Mouse (Mus musculus): ENCODE measurements around the gene Foxn3.
"Not testable (repeated sequence)": the region's sequence is repeated elsewhere in the genome, so short reads cannot be mapped to it uniquely, and the experiment has no call there.

Foxn3 gene

DNA sequence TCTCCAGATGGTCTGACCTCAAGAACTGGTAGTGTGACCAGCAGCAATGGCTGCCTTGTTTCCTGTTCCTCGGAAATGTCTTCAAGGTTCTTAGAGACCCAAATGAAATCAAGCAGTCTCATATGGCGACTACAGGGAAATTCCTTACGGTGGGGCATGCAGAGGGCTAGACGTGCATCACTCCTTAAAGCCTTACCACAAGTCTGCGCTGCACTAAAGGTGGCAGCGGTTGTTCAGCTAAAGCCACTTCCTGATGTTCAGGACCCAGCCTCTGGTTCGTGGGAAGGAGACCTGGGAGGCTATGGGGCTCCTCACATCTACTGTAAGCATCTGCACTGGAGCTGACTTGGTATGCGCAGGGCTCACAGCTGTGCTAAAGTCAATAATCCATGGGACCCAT, 357.6 kb downstream of the Foxn3 start:
- no peak for DNase-seq

DNA sequence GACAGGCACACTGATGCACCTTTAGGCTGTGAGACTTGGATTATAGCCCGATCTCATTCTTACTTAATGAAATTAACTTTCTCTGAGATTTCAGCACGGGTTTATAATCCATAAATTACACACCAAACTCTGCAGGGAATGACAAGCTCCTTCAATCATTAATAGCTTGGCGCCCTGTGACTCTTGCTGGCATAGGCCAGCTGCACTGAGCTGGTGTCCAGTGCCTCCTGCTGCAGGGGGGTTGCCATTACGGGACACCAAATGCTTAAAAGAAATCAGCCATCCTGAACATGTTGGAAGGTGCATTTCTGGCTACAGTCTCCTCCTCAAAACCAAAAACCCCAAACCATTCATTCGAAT, 364.3 kb downstream of the Foxn3 start:
- DNase-seq, result no peak

DNA sequence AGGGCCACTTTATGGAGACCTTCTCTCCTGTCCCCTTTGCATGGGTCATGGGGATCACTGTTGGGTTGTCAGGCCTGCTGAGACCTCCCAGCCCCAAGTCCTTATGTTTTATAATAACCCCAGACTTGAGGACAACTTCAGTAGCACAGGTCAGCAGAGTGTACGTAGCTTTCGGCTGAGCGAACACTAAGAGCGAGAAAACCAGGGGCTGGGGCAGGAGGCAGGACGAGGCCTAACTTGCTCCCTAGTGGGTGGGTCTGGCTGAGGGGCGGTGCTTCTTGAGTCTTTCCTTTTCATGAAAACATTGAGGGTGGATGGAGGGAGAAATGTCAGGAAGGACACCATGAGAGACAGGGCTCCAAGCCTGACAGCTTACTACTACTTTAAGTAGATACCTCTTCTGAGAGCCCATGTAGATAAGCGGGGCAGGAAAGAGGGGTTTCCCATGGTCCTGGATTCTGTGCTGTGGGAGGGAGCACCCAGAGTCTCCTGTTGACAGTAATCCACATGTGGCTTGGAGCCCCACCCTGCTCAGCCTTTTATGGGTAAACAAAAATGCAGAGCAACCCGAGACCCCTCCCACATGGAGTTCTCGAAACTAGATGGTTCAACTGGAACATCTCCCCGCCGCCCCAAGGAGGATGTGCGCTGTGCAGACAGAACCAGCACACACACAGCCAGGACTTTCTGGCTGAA, 364.8 kb downstream of the Foxn3 start:
- DNase-seq, result no peak

DNA sequence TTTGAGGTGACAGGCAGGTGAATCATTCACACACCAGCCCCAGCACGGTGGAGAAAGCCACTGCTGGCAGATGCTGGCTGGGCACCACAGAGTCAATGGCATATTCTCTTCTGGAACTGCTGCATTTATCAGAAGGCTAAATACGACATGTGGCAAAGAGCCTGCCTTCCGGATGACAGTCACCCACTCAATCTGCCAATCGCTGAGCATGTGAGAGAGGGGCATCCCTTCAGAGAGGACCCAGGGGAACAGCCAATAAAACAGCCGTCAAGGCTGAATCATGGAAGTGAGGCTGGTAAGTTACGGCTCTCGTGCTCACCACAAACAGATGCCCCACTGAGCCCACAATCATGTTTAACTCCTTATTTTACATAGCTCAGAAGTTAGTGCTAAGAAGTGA, 366.4 kb downstream of the Foxn3 start:
- DNase-seq, result no peak

DNA sequence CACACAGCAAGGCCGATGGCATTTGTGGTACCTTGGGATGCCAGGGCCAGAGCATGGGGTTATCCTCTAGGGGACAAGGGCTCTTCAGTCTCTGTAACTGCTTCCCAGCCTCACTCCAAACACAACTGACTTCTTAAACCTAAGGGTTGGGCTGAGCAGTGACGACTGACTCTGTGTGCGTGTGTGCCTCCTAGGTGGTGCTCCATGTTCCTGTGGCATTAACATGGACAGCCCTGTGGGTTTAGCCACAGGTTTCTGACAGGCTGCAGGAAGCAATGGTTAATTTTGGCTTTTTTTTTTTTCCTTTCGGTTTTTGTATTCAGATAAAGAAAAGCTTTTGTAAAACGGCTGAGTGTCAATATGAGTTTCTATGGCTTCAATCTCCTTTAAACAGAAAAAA, 367.7 kb downstream of the Foxn3 start:
- DNase-seq, result no peak

DNA sequence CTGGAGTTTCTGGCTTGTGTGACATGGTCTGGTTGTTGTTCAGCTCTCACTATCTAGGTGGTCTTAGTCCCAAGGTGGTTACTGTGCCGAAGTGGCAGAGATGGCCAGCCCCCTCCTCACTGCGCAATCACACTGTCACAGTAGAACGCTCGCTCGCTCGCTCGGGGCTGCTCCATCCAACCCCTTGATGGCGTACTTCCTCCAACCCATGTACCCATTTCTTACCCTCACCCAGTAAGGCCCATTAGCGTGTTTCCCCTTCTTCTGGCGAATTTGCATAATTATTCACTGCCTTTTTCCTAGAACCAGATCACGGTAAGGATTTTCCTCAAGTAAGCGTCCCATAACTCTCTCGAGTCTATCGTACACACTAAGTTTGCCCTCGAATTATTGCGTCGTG, 369.3 kb downstream of the Foxn3 start:
- DNase-seq, result not testable (repeated sequence)

DNA sequence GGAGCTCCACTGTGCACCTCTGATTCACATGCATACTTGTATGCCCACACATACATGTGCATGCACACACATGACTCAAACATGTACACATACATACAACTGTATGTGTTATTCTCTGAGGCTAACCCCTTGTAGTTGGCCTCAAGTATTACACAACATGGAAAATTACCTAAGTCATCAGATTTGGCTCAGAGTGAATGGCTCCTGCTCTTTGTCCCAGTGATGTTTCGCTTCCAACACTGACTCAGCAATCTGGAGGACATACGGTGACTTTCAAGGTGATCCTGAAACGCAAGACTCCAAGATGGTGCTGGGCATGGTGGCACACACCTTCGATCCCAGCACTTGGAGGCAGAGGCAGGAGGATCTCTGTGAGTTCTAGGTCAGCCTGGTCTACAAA, 375.7 kb downstream of the Foxn3 start:
- no peak for DNase-seq

DNA sequence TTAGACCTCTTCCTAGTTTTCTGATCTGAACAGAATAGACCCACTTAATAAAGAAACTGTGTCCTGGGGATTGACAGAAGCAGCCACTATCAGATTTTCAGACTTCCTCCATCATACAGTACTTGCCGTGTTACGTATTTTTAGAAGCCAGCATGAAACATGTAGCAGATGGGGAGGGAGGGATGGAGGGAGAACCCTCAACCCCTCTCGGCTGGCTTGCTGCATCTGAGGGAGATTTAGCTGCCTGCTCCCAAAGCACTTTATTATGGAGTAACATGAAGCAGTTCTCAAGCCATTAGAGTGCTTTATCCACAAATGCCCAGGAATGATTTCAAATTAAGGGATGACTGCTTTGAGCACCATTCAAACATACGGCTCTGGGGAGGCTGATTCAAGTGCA, 377.1 kb downstream of the Foxn3 start:
- no peak for DNase-seq

DNA sequence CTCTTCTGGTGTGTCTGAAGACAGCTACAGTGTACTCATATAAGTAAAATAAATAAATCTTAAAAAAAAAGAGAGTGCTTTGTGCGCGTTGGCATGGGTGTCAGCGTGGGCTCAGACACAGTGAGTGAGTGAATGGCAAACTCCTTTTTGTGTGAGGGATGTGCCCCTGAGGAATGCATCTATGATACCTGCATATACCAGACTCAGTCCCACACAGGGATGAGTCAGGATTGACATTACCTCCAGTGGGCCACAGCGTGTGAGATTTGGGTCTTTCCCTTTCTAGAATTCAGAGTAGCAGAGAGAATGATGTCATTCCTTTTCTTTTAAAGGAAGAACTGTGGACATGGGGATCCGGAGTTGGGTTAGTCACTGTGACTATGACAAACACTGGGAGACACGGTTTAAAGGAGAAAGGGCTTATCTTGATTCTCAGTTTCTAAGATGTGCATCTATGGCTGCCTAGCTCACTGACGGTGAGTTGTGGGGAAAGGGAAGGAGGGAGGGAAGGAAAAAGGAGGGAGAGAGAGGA, 380.1 kb downstream of the Foxn3 start:
- no peak for DNase-seq

DNA sequence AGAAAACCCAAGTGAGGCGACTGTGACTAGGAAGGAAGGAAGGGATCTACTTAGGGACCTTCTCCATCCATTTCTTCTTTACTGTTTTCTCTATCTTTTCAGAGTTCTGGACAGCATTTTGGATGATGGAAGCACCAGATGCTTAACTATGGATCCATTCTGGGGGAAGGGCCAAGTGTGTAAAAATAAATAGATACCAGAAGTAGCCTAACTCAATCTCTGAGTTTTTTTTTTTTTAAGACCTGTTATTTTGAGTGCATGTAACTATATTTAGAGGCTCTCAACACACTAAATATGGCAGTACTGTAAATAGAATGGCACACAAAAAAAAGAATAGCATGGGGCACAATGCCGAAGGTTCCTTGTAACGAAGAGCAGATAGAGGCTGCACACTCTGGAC, 381.0 kb downstream of the Foxn3 start:
- DNase-seq, result no peak

DNA sequence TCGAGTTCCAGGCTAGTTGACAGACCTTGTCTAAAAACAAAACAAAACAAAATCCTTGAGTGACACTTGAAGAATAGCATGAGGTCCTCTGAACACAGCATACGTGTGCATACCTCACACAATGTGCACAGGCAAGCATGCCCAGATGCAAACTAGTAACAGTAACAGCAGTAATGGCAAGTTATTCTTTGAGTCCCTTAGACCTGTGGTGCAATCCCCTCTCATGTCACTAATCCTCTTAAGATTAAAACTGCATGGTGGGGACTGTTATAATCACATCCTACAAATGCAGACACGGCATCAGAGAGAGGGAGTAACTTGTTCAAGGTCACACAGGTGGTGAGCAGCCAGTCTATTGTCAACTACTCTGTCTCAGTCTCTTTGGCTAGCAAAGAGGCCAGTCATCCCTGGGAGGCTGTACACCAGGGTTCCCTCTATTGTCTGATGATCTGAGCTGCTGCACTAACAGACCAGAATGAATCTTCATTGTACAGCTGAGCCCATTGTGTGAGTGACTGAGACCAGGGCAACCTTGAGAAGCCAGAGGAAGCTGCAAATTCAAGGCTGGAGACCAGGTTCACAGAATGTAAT, 383.1 kb downstream of the Foxn3 start:
- no peak for DNase-seq

DNA sequence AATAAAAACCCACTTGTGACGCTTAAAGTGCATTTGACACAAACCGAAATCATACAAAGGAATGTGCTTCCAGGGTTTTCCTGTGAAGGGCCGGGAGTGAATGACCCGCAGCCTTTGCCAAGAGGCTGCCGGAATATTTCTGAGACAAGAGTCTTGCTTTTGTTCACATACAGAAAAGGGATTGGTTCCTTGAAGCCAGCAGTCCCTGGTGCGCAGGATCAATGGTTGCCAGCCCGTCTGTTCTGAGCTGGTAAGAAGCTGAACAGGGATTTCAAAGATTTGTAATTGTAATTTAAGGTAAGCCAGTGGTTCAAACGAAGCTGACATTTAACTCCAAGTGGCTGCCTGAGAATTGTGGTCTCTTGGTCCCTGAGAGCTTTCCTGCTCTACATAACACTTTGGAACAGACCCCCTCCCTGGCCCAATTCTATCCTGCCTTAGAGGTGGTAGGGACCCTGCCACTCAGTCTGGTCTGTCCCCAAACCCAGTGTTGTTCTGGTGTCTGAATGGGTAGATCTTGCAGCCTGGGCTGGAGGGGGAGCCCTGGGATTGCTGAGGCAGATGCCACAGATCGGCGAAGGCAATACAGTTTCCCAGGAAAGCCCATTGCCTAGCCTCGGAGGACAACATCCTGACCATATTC, 388.3 kb downstream of the Foxn3 start:
- no peak for DNase-seq

DNA sequence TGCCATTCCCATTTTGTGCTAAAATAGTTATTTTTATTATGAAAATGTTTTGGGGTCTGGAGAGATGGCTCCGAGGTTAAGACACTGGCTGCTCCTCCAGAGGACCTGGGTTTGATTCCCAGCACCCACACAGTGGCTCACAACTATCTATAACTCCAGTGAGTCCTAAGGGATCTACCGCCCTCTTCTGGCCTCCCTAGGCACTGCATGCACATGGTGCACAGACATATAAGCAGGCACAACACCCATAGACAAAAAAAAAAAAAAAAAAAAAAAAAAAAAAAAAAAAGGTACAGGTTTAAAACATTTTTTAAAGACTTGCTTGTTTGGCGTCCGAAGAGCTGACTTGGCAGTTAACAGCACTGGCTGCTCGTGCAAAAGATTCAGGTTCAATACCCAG, 391.2 kb downstream of the Foxn3 start:
- DNase-seq, result no peak

DNA sequence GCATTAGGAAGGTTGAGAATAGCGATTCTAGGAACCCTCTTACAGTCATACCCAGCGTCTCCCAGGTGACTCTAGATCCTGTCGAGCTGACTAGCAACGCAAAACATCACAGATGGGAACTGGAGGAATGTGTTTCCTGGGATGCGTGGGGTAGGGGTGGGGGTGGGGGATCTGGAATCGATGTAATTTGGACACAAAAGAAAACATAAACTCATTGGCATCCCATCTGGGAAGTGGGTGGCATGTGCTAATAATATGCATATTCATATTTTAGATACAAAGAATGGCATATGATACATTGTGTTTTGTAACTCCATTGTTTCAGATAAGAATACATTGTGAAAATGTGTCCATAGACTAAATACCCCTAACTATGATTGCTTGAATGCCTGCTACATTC, 393.5 kb downstream of the Foxn3 start:
- no peak for DNase-seq

DNA sequence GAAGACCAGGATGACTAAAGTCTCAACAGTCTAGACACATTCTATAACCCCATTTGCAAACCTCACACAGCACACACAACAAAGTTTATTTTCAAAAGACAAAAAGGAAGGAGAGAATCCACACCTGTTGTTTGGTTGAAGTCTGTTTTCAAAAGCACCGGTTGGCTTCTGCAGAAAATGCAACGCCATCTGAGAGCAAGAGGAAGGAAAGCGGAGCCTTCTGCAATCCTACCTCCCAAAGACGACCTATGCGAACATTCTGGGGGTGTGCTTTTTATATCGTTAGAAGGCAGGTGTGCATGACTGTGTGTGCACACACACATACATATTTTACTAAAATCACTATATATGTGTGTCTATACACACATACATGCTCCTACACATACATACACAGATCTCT, 397.3 kb downstream of the Foxn3 start:
- DNase-seq, result no peak

DNA sequence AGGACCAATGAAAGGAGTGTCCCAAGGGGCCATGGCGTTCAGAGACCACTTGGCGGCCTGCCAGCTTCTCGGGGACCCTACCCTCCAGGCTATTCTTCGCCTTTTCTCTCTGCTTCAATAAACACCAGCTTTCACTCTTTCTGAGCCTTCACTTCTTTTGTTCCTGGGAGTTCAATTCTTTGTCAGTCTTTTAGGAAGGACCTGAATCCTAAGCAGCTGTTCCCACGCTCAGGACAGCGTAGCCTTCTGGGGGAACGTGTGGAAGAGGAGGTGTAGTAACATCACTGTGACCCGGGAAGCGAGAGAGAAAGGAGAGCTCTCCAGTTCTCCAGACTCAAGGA, 400.1 kb downstream of the Foxn3 start:
- no peak for DNase-seq

DNA sequence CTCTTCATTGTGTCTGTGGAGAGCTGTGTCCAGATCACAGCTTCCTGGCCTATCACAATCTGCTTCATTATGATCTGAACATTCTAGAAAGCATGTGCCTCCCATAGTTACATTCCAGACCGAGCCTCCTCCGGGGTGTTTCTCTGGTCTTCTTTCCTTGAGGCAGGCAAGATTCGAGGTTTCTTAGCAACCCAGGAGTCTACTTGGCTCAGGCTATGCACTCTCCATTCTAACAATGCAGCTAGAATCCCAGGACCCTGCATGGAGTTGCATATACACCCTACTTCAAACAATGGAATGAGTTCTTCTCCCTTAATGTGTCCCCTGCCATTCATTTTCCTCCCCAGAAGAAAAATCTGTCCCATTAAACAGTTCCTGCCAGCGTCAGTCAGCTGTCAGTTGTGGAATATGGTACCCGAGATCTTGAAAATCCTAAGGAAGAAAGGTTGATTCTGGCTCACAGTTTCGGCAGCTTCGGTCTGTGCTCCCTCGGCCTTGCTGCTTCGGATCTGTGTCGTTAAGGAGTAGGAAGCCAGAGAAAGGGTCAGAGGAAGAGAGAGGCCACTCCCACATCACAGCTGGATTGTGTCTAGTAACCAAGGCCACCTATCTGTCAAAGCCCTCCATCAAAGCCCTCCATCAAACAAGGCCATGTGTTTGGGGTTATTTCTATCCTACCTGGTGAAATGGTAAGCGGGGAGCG, 400.6 kb downstream of the Foxn3 start:
- DNase-seq, result no peak

DNA sequence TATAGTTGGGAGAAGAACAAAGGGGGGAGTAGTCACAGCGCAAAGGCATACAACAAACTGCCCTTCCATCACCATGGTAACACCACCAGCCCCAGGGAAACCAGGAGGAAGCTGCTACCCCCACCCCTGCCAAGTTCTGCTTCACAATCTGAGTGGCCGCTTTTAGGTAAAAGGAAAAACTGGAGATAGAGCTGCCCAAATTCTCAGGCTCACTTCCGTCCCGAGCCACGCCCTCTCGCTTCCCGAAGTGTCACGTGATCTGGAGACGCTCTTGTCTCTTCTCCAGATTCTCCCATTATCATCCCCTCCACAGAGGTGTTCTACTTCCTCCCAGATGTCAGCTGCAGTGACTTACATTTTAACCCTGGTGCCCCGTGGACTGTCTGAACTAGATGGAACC, 401.2 kb downstream of the Foxn3 start:
- peak; percentile 33 for DNase-seq

DNA sequence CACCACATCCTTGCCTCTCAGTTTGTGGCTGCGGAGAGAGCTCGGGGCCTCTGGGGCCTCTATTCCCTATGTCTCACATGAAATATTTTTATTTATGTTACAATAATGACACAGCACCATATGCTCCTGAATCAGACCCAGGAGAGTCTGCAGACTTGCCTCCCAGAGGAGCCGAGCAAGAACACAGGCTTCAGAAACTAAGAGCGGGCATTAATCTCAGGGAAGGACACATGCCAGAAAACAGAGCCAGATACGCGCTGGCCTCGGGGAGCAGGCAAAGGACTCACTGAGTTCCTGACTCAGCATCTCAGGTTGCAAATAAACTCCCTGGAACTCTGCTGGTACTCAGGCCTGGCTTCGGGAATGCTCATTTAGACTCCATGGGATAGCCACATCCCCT, 403.3 kb downstream of the Foxn3 start:
- no peak for DNase-seq

DNA sequence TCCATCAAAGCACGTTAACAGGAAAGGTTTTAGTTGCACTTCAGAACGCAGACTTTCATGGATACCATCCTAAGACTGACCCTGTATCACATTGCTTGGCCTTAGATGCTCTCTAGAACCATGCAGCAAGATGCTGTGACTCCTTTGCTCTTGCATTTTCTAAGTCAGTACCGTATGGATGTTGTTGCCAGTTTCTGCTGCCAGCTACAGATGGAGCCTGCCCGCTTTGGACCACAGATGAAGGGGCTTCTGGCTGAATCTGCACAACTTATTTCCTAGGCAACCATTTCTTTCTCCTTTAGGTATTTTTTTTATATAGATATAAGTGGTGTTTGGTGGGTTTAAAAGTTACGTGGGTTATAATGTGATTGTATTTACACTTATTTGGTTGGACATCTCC, 407.5 kb downstream of the Foxn3 start:
- no peak for DNase-seq

DNA sequence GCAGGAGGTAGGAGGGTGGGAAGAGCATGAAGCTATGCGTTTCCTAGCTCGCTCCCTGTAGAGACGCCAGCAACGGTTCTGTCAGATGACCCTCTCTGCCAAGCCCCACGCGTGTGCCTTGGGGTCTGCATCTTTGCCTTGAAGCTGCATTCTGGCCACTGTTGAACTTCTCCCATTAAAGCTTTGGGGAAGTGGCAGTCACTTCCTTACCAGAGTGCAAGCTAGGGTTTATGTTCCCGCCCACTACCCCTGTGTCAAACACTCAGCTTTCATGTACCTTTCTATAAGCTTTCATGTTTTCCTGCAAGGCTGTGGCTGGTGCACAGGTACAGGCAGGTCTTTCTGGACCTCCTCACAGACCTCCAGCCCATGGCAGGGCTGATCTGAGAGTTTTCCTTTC, 409.2 kb downstream of the Foxn3 start:
- no peak for DNase-seq

DNA sequence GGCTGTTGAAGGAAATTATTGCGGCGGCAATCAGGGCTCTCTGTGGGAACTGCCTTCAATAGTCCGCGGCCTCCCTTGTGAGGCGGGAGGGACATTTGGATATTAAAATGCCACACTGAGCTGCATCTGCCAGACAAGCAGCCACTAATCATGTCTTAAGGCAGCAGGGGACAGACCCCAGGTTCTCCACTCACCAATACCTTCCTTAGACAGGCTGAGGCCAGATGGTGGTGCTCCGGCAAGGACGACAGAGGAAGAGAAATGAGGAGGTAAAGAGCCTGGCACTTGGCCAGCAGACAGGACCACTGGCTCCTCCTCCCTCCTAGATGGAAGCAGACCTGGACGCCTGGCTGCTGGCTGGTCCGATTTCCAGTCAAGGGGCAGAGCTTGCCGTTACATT, 409.7 kb downstream of the Foxn3 start:
- DNase-seq, result no peak

DNA sequence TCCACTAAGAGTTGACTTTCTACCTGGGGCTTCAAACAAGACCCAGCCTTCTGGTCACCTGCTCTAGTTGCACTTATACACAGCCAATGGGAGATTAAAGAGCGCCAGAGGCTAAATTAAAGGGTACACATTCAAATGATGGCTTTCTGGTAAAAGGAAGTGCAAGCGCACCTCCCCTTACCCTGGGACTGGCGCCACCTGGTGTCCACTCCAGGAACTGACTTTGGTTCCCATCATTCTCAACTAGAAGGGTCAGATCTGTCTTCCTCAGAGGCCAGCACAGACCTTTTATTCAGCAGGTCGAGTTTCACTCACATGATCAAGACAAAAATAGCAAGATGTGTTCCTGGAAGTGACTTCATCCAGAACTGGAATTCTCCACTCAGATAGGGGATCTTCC, 413.3 kb downstream of the Foxn3 start:
- no peak for DNase-seq

DNA sequence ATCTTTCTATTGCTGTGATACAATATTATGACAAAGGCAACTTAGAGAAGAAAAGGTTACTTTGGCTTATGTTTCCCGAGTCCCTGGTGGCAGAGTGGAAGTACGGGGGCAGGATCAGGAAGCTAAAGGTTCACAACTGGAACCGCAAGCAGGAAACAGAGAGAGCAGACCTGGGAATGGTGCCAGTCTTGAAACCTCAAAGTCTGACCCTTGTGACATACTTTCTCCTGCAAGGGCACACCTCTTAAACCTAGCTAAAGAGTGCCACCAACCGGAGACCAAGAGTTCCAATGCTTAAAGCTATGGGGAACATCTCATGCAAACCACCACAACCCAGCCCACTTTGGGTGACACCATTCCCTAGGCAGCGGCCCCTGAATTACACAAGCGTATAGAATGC, 414.2 kb downstream of the Foxn3 start:
- no peak for DNase-seq

All from right cerebral cortex, postnatal 25 days (tissue).